In genomic region chr7:12818521-12819295, GRCm38 (mm10) we compare ENCODE assay signal across 8 mouse cellular contexts. TPM values are rescaled to one million over a fixed set of nuclear protein-coding genes. Genes with fewer than 3 reads are reported as not detected.
DNase-seq lines count a peak whose midpoint lies in the region; ATAC-seq lines count a peak whose summit lies in the region.

Zfp329 (minus strand) TSS chr7:12818858.

- no peaks in the 10 kb centered on the region for H3K4me1 ChIP-seq in embryonic facial prominence, embryonic 14.5 days (ENCODE audit: control insufficient read depth, insufficient read depth, low read length)
- peaks cover 6% of the 10 kb centered on the region; the same call in 1 of the 2 replicates for H3K4me1 ChIP-seq in limb, embryonic 15.5 days

- H3K27me3 ChIP-seq in embryonic facial prominence, embryonic 14.5 days (replicated peaks; ENCODE audit: control insufficient read depth, insufficient read depth, low read length): no peaks in the 10 kb centered on the region
- H3K27me3 ChIP-seq in limb, embryonic 15.5 days: no peaks in the 10 kb centered on the region

- H3K36me3 ChIP-seq in embryonic facial prominence, embryonic 14.5 days (ENCODE audit: control insufficient read depth, insufficient read depth, low read length): peaks cover 25% of the 10 kb centered on the region
- peaks cover 19% of the 10 kb centered on the region for H3K36me3 ChIP-seq in limb, embryonic 15.5 days

- peaks cover 40% of the 10 kb centered on the region for H3K9me3 ChIP-seq in embryonic facial prominence, embryonic 14.5 days (ENCODE audit: control insufficient read depth, low read length)
- H3K9me3 ChIP-seq in limb, embryonic 15.5 days: no peaks in the 10 kb centered on the region; the same call in 1 of the 2 replicates

- H3K27ac ChIP-seq in embryonic facial prominence, embryonic 14.5 days (replicated peaks; ENCODE audit: low read depth, low read length): peak within 1 kb of the TSS; percentile 80
- peak within 1 kb of the TSS; percentile 86 for H3K27ac ChIP-seq in limb, embryonic 15.5 days

- peak; percentile 97 for ATAC-seq in embryonic facial prominence, embryonic 14.5 days (ENCODE audit: low read depth)
- ATAC-seq in limb, embryonic 15.5 days (ENCODE audit: insufficient number of reproducible peaks, low FRiP score, low TSS enrichment, low read depth): peak; percentile 89

- H3K9ac ChIP-seq in embryonic facial prominence, embryonic 14.5 days (ENCODE audit: low read depth, low read length): peak within 1 kb of the TSS; percentile 89
- peak within 1 kb of the TSS; percentile 78 for H3K9ac ChIP-seq in limb, embryonic 15.5 days

- peak within 1 kb of the TSS; percentile 58 for H3K4me2 ChIP-seq in embryonic facial prominence, embryonic 14.5 days (ENCODE audit: low read depth, low read length)
- H3K4me2 ChIP-seq in limb, embryonic 15.5 days: peak within 1 kb of the TSS; percentile 60

- H3K4me3 ChIP-seq in embryonic facial prominence, embryonic 14.5 days (ENCODE audit: low read depth, low read length): peak within 1 kb of the TSS; percentile 74
- H3K4me3 ChIP-seq in limb, embryonic 15.5 days: peak within 1 kb of the TSS; percentile 85

- DNase-seq in 3T3-L1 (ENCODE audit: low read depth, low spot score): peak; percentile 90
- DNase-seq in adrenal gland, postnatal 4 days (ENCODE audit: low spot score in 2 of 2): peak; percentile 84 to 86
- DNase-seq in embryonic facial prominence, embryonic 14.5 days (ENCODE audit: low spot score): peak; percentile 95
- DNase-seq in heart, adult 8-10 months (ENCODE audit: low spot score): peak; percentile 89
- DNase-seq in kidney, adult 9 months: peak; percentile 92
- peak; percentile 56 to 79 for DNase-seq in monocyte, adult 2 months (ENCODE audit: low read depth in 1 of 2, low spot score in 2 of 2)
- peak; percentile 89 to 90 for DNase-seq in spleen, postnatal 36 days (ENCODE audit: low spot score in 2 of 2)

- under 1% methylated on average over 33 of the region's 40 CpGs for WGBS in embryonic facial prominence, embryonic 14.5 days
- under 1% methylated on average over 39 of the region's 40 CpGs for WGBS in limb, embryonic 15.5 days

RNA-seq across cellular contexts. Expression of gene Zfp329, which starts in this region (rescaled TPM):
- total RNA-seq in adrenal gland, postnatal 4 days (2021): 10 to 100 TPM; 16.0 to 16.4 TPM
- 10.8 and 11.9 TPM in 2 replicates for polyA plus RNA-seq in embryonic facial prominence, embryonic 14.5 days (2014; fragmentation: Nextera tagmentation; extraction: Ambion mirVana)
- total RNA-seq in heart, adult 8-10 months (2022): 1 to 10 TPM; 4.7 to 7.6 (median 5.6) TPM
- polyA plus RNA-seq in limb, embryonic 15.5 days (2015; fragmentation: Nextera tagmentation; extraction: Ambion mirVana): 11.5 and 14.6 TPM in 2 replicates

Comparison
In these comparisons a context has a peak if more than half of its experiments do, and no peak if none do; other contexts are left out.
1. Peak in every context shown above with its lines: DNase-seq, ATAC-seq, H3K4me3 ChIP-seq and H3K27ac ChIP-seq.